Mouse (Mus musculus) stomach, postnatal 0 days (tissue): ENCODE measurements at regions not wholly inside any gene's neighbourhood (a gene's known extent, or its start where the extent isn't known, plus 50 kb on each side); places are given as distances from the start of the nearest gene placed in this dataset.
A peak's percentile ranks its signal among the peaks of the same experiment; 100 is the strongest.

Experiments
- CTCF ChIP-seq: IDR thresholded peaks from 2 replicates; pipeline ENCODE4 v1.5.1; 2016; ENCODE audit warnings: antibody characterized with exemption, low read depth, mild to moderate bottlenecking, moderate library complexity
- EP300 ChIP-seq: optimal IDR thresholded peaks from 2 replicates; pipeline ENCODE3; 2016; ENCODE audit warnings: antibody characterized with exemption

GRCm38 (mm10) chrX:12860168-12860567 lies 98.3 kb upstream of the Med14 start:
- TF ChIP-seq CTCF (peak; percentile 63), EP300 (no peak)
